Mouse (Mus musculus) urinary bladder, postnatal 4 days (tissue): ENCODE measurements around the gene Gjc3.

Source experiments
- DNase-seq, 2 experiments: peaks; one replicate each; pipeline ENCODE4 v3.0.0; 2021 to 2022; ENCODE audit warnings: low spot score in 2 of 2

Gene Gjc3

GRCm38 (mm10) chr5:137909564-137910262 lies 53.2 kb downstream of the Gjc3 start:
- no peak for DNase-seq
